Mouse (Mus musculus) testis, postnatal 10 days (tissue): ENCODE results near the gene Bod1l.

Source experiments
- DNase-seq: peaks from one replicate; pipeline ENCODE4 v3.0.0; 2021; ENCODE audit warnings: low spot score

The Bod1l gene

GRCm38 (mm10) chr5:41758671-41759639, 85.2 kb downstream of the Bod1l start:
- DNase-seq: no peak

- no peak for DNase-seq
Measured at GRCm38 (mm10) chr5:41757338-41757737, 86.8 kb downstream of the Bod1l start.

GRCm38 (mm10) chr5:41756396-41756795, 87.7 kb downstream of the Bod1l start:
- DNase-seq: no peak

- DNase-seq: no peak
Measured at GRCm38 (mm10) chr5:41755373-41755960, 88.6 kb downstream of the Bod1l start.

- no peak for DNase-seq
Measured at GRCm38 (mm10) chr5:41754836-41755235, 89.3 kb downstream of the Bod1l start.

- DNase-seq: no peak
Measured at GRCm38 (mm10) chr5:41754226-41754775, 89.8 kb downstream of the Bod1l start.

GRCm38 (mm10) chr5:41752721-41753120, 91.4 kb downstream of the Bod1l start:
- no peak for DNase-seq

- no peak for DNase-seq
Measured at GRCm38 (mm10) chr5:41744898-41745780, 99.0 kb downstream of the Bod1l start.

GRCm38 (mm10) chr5:41744234-41744633, 99.9 kb downstream of the Bod1l start:
- no peak for DNase-seq

GRCm38 (mm10) chr5:41738817-41739216, 105.3 kb downstream of the Bod1l start:
- DNase-seq: no peak
